Mouse (Mus musculus): ENCODE results near the gene Icosl. TPM values are rescaled to one million over a fixed set of nuclear protein-coding genes. Genes with fewer than 3 reads are reported as not detected.

The Icosl gene
- polyA plus RNA-seq, 1 experiment from 2014 or later: 3.2 TPM

- Histone ChIP-seq H3K27ac (no peak overlapping the region), H3K4me3 (no peak overlapping the region), H3K27me3 (replicated peaks) (peaks cover 8% of the 10 kb centered on the region; the same call in 1 of the 2 replicates), H3K4me1 (no peaks in the 10 kb centered on the region), H3K9me3 (replicated peaks) (no peaks in the 10 kb centered on the region), H3K4me2 (no peak overlapping the region), H3K36me3 (peaks cover 7% of the 10 kb centered on the region; the same call in 1 of the 2 replicates), H3K9ac (no peak overlapping the region)
- WGBS (ENCODE audit: insufficient replicate concordance): 54% methylated on average over 4 of the region's 4 CpGs
- ATAC-seq: no peak
These were observed 11.0 kb downstream of the Icosl start for GRCm38 (mm10) chr10:78079955-78080591.

- 18% methylated on average over 1 of the region's 1 CpGs for WGBS (ENCODE audit: insufficient replicate concordance)
- H3K27ac ChIP-seq: no peak overlapping the region
- H3K4me2 ChIP-seq: no peak overlapping the region
- H3K4me1 ChIP-seq: no peaks in the 10 kb centered on the region
- no peaks in the 10 kb centered on the region for H3K36me3 ChIP-seq
- no peaks in the 10 kb centered on the region for H3K9me3 ChIP-seq (replicated peaks)
- 0 out of 2 replicates have a peak, but pooled peaks cover 5% of the 10 kb centered on the region for H3K27me3 ChIP-seq (replicated peaks)
- H3K4me3 ChIP-seq: no peak overlapping the region
- ATAC-seq: no peak
- H3K9ac ChIP-seq: no peak overlapping the region
These were observed 15.0 kb downstream of the Icosl start for GRCm38 (mm10) chr10:78084073-78084472.

GRCm38 (mm10) chr10:78085711-78086110, 16.6 kb downstream of the Icosl start:
- H3K4me2 ChIP-seq: no peak overlapping the region
- no peak for ATAC-seq
- no peaks in the 10 kb centered on the region for H3K36me3 ChIP-seq
- 66% methylated on average over 6 of the region's 6 CpGs for WGBS (ENCODE audit: insufficient replicate concordance)
- no peak overlapping the region for H3K4me3 ChIP-seq
- H3K9me3 ChIP-seq (replicated peaks): no peaks in the 10 kb centered on the region
- no peak overlapping the region for H3K27ac ChIP-seq
- H3K9ac ChIP-seq: no peak overlapping the region
- no peaks in the 10 kb centered on the region for H3K27me3 ChIP-seq (replicated peaks)
- H3K4me1 ChIP-seq: no peaks in the 10 kb centered on the region

GRCm38 (mm10) chr10:78086444-78087061, 17.5 kb downstream of the Icosl start:
- no peak overlapping the region for H3K4me3 ChIP-seq
- no peak overlapping the region for H3K9ac ChIP-seq
- H3K27me3 ChIP-seq (replicated peaks): no peaks in the 10 kb centered on the region
- no peak overlapping the region for H3K4me2 ChIP-seq
- H3K9me3 ChIP-seq (replicated peaks): no peaks in the 10 kb centered on the region
- 30% methylated on average over 10 of the region's 10 CpGs for WGBS (ENCODE audit: insufficient replicate concordance)
- no peak overlapping the region for H3K27ac ChIP-seq
- H3K4me1 ChIP-seq: no peaks in the 10 kb centered on the region
- H3K36me3 ChIP-seq: no peaks in the 10 kb centered on the region
- no peak for ATAC-seq

GRCm38 (mm10) chr10:78087101-78087511, 18.0 kb downstream of the Icosl start:
- Histone ChIP-seq H3K9ac (no peak overlapping the region), H3K27me3 (replicated peaks) (0 out of 2 replicates have a peak, but pooled peaks cover 2% of the 10 kb centered on the region), H3K4me3 (no peak overlapping the region), H3K27ac (no peak overlapping the region), H3K4me2 (no peak overlapping the region), H3K36me3 (no peaks in the 10 kb centered on the region), H3K9me3 (replicated peaks) (no peaks in the 10 kb centered on the region), H3K4me1 (no peaks in the 10 kb centered on the region)
- ATAC-seq: no peak
- 28% methylated on average over 6 of the region's 6 CpGs for WGBS (ENCODE audit: insufficient replicate concordance)

GRCm38 (mm10) chr10:78090246-78090645, 21.1 kb downstream of the Icosl start:
- H3K4me2 ChIP-seq: no peak overlapping the region
- 35% methylated on average over 6 of the region's 6 CpGs for WGBS (ENCODE audit: insufficient replicate concordance)

GRCm38 (mm10) chr10:78090706-78091491, 21.8 kb downstream of the Icosl start:
- Histone ChIP-seq H3K4me1 (no peaks in the 10 kb centered on the region), H3K27ac (no peak overlapping the region), H3K36me3 (no peaks in the 10 kb centered on the region), H3K9ac (no peak overlapping the region), H3K4me2 (no peak overlapping the region), H3K9me3 (replicated peaks) (no peaks in the 10 kb centered on the region), H3K27me3 (replicated peaks) (0 out of 2 replicates have a peak, but pooled peaks cover 6% of the 10 kb centered on the region), H3K4me3 (no peak overlapping the region)
- WGBS (ENCODE audit: insufficient replicate concordance): 61% methylated on average over 4 of the region's 4 CpGs
- no peak for ATAC-seq

More at GRCm38 (mm10) chr10:78090246-78090645, 21.1 kb downstream of the Icosl start:
- Histone ChIP-seq H3K27ac (no peak overlapping the region), H3K9ac (no peak overlapping the region), H3K27me3 (replicated peaks) (0 out of 2 replicates have a peak, but pooled peaks cover 6% of the 10 kb centered on the region), H3K36me3 (no peaks in the 10 kb centered on the region), H3K4me3 (no peak overlapping the region), H3K9me3 (replicated peaks) (no peaks in the 10 kb centered on the region), H3K4me1 (no peaks in the 10 kb centered on the region)
- ATAC-seq: no peak

GRCm38 (mm10) chr10:78091865-78092724, 23.0 kb downstream of the Icosl start:
- H3K4me1 ChIP-seq: no peaks in the 10 kb centered on the region
- 0 out of 2 replicates have a peak, but pooled peaks cover 6% of the 10 kb centered on the region for H3K27me3 ChIP-seq (replicated peaks)
- WGBS (ENCODE audit: insufficient replicate concordance): 75% methylated on average over 23 of the region's 23 CpGs
- no peak for ATAC-seq
- no peak overlapping the region for H3K27ac ChIP-seq
- no peak overlapping the region for H3K9ac ChIP-seq
- H3K4me3 ChIP-seq: no peak overlapping the region
- no peaks in the 10 kb centered on the region for H3K36me3 ChIP-seq
- H3K9me3 ChIP-seq (replicated peaks): no peaks in the 10 kb centered on the region
- no peak overlapping the region for H3K4me2 ChIP-seq

GRCm38 (mm10) chr10:78092725-78093029, 23.6 kb downstream of the Icosl start:
- WGBS (ENCODE audit: insufficient replicate concordance): 78% methylated on average over 13 of the region's 13 CpGs
- 0 out of 2 replicates have a peak, but pooled peaks cover 6% of the 10 kb centered on the region for H3K27me3 ChIP-seq (replicated peaks)
- H3K4me3 ChIP-seq: no peak overlapping the region
- H3K9ac ChIP-seq: no peak overlapping the region
- H3K4me2 ChIP-seq: no peak overlapping the region
- no peaks in the 10 kb centered on the region for H3K4me1 ChIP-seq
- no peak for ATAC-seq
- no peak overlapping the region for H3K27ac ChIP-seq
- H3K9me3 ChIP-seq (replicated peaks): no peaks in the 10 kb centered on the region
- H3K36me3 ChIP-seq: no peaks in the 10 kb centered on the region

- no peak for ATAC-seq
These were observed 26.1 kb downstream of the Icosl start for GRCm38 (mm10) chr10:78095221-78095620.

More at GRCm38 (mm10) chr10:78095221-78095620, 26.1 kb downstream of the Icosl start:
- H3K4me2 ChIP-seq: no peak overlapping the region
- no peaks in the 10 kb centered on the region for H3K9me3 ChIP-seq (replicated peaks)
- H3K27me3 ChIP-seq (replicated peaks): 0 out of 2 replicates have a peak, but pooled peaks cover 6% of the 10 kb centered on the region
- no peak overlapping the region for H3K27ac ChIP-seq
- no peak overlapping the region for H3K9ac ChIP-seq
- no peak overlapping the region for H3K4me3 ChIP-seq
- no peaks in the 10 kb centered on the region for H3K36me3 ChIP-seq
- no peaks in the 10 kb centered on the region for H3K4me1 ChIP-seq
